Mouse (Mus musculus): ENCODE results near the gene Snx4. TPM values are rescaled to one million over a fixed set of nuclear protein-coding genes. Genes with fewer than 3 reads are reported as not detected.

Gene Snx4
- polyA plus RNA-seq, 1 experiment from 2014 or later = 80.6 TPM

DNA sequence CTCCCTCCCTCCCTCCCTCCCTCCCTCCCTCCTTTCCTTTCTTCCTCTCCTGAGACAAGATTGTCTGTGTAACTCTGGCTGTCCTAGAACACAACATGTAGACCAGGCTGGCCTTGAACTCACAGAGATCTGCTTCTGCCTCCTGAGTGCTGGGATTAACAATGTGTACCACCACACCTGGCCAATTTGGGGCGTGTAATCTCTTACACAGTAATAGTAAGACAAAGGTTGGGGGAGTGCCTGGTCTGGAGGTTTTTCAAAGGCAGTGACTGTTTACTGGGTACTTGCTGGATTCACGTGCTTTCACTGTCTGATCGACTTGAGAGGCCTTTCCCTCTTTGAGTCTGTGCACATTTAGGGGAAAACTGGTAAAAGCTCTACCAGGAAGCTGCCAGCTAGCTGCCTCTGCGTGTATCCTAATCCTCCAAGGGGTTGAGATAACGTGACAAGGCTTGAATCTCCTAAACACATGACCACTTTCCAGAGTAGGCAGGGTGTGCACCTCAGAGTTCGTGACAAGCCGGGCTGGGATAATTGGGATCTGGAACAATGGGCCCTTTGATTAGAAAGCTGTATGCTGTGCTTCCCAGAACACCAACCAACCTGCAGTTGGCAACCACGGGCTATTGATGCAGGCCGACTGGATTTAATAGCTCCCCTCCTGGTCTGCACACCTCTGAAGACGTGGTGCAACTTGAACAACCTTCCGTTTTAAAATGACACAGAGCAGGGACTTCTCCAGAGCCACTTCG, 74.6 kb downstream of the Snx4 start:
- no peak overlapping the region for H3K27ac ChIP-seq (replicated peaks)
- no peaks in the 10 kb centered on the region for H3K9me3 ChIP-seq (replicated peaks)
- no peak overlapping the region for H3K9ac ChIP-seq (replicated peaks)
- H3K4me3 ChIP-seq (replicated peaks) = no peak overlapping the region
- H3K4me2 ChIP-seq = no peak overlapping the region
- WGBS = 47% methylated on average over 12 of the region's 12 CpGs
- no peaks in the 10 kb centered on the region for H3K4me1 ChIP-seq
- H3K36me3 ChIP-seq = no peaks in the 10 kb centered on the region
- no peak for ATAC-seq (ENCODE audit: low FRiP score)
- H3K27me3 ChIP-seq (replicated peaks) = no peaks in the 10 kb centered on the region

DNA sequence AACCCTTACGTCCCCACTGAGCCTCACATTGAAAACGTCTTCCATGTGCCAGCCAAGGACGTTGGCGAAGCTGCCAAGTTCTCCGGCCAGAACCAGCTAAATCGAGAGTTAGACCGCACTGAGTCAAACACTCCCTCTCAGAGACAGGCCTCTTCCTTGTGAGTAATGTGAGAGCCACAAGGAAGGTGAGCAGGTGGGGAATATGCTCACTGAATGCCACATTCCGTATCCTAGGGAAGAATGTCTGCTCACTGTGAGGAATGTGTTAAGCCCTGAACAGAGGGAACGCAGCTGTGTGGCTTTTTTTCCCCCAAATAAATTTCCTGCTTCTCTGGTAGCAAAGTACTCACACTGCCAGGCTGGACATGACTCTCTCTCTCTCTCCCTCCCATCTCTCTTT, 75.3 kb downstream of the Snx4 start:
- no peak overlapping the region for H3K4me3 ChIP-seq (replicated peaks)
- H3K36me3 ChIP-seq = no peaks in the 10 kb centered on the region
- H3K27ac ChIP-seq (replicated peaks) = no peak overlapping the region
- ATAC-seq (ENCODE audit: low FRiP score) = no peak
- no peaks in the 10 kb centered on the region for H3K4me1 ChIP-seq
- no peaks in the 10 kb centered on the region for H3K27me3 ChIP-seq (replicated peaks)
- no peak overlapping the region for H3K9ac ChIP-seq (replicated peaks)
- H3K9me3 ChIP-seq (replicated peaks) = no peaks in the 10 kb centered on the region
- 72% methylated on average over 9 of the region's 9 CpGs for WGBS
- H3K4me2 ChIP-seq = no peak overlapping the region

DNA sequence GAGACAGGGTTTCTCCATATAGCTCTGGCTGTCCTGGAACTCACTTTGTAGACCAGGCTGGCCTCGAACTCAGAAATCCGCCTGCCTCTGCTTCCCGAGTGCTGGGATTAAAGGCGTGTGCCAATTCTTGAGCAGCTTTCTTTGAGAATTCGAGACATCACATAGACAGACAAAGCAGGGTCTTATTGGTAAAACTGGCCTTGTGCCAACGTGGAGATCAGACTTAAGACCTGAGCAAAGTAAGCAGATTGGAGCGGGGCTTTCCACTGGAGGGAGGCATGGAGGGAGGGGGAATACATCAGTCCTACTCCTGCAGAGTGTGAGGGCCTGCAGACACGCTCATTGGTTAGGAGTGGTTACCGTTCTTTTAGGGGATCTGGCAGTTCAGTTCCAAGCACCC, 75.9 kb downstream of the Snx4 start:
- Histone ChIP-seq H3K4me1 (no peaks in the 10 kb centered on the region), H3K9me3 (replicated peaks) (no peaks in the 10 kb centered on the region), H3K9ac (replicated peaks) (no peak overlapping the region), H3K27ac (replicated peaks) (no peak overlapping the region), H3K4me2 (no peak overlapping the region), H3K36me3 (no peaks in the 10 kb centered on the region), H3K4me3 (replicated peaks) (no peak overlapping the region), H3K27me3 (replicated peaks) (no peaks in the 10 kb centered on the region)
- ATAC-seq (ENCODE audit: low FRiP score) = no peak
- WGBS = 78% methylated on average over 9 of the region's 9 CpGs

DNA sequence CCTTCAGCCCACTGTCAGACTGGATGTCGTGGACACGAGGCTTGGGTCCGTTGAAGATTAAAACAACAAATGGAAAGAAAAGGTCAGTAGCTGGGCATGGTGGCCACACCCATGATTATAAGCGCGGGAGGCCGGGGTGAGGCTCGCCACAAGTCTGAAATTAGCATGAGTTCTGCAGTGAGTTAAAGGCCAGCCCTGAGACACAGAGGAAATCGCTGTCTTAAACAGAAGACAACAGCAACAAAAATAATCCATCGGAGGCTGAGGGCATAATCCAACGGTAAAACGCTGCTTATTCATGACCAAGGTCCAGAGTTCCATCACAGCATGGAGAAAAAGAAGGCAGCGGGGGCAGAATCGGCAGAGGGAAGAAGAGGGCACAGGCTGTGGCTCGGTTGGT, 81.8 kb downstream of the Snx4 start:
- no peak for ATAC-seq (ENCODE audit: low FRiP score)
- H3K9me3 ChIP-seq (replicated peaks) = no peaks in the 10 kb centered on the region
- peaks cover 4% of the 10 kb centered on the region; the same call in 1 of the 2 replicates for H3K4me1 ChIP-seq
- H3K36me3 ChIP-seq = no peaks in the 10 kb centered on the region
- no peak overlapping the region for H3K27ac ChIP-seq (replicated peaks)
- H3K27me3 ChIP-seq (replicated peaks) = no peaks in the 10 kb centered on the region
- no peak overlapping the region for H3K4me2 ChIP-seq
- no peak overlapping the region for H3K9ac ChIP-seq (replicated peaks)
- no peak overlapping the region for H3K4me3 ChIP-seq (replicated peaks)
- WGBS = 89% methylated on average over 14 of the region's 14 CpGs

DNA sequence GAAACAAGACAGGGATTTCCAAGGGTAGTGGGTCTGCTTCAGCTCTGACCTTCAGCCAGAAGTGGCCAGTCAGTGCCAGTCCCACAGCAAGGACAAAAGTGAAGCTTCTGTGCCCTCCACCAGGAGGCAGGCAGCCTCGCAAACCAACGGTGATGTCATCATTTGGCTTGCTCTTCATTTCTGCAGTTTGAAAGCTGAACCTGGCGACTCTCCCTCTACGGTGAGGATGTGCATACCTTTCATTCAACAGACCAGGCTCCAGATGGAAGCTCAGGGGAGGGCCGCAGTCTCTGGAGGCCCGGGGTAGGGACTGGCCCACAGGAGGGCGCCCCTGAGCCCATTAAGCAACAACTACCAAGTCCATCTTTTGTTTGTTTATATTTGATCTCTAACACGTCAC, 85.9 kb downstream of the Snx4 start:
- H3K4me3 ChIP-seq (replicated peaks) = no peak overlapping the region
- H3K9me3 ChIP-seq (replicated peaks) = no peaks in the 10 kb centered on the region
- no peak overlapping the region for H3K9ac ChIP-seq (replicated peaks)
- no peak overlapping the region for H3K27ac ChIP-seq (replicated peaks)
- H3K36me3 ChIP-seq = no peaks in the 10 kb centered on the region
- 16% methylated on average over 8 of the region's 8 CpGs for WGBS
- H3K4me2 ChIP-seq = peak overlapping the region; percentile 35
- no peaks in the 10 kb centered on the region for H3K27me3 ChIP-seq (replicated peaks)
- H3K4me1 ChIP-seq = peaks cover 4% of the 10 kb centered on the region; the same call in 1 of the 2 replicates
- peak; percentile 14; the same call in 1 of the 2 replicates for ATAC-seq (ENCODE audit: low FRiP score)

DNA sequence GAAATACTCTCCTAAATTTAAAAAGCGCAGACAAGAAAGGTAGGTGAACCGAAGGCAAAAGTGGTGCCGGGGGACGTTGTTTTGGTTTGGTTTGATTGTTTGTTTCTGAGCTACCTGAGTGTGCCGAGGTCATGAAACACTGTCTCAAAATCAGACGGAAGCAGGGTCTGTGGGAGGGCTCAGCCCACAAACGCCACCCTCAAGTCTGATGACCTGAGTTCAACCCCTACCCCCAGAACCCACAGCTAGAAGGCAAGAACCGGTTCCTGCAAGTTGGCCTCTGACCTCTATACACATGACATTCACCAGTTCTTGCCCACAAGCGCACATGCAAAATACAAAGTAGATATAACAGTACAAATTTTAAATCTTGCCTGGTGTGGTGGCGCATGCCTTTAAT, 86.4 kb downstream of the Snx4 start:
- no peak for ATAC-seq (ENCODE audit: low FRiP score)
- Histone ChIP-seq H3K4me3 (replicated peaks) (no peak overlapping the region), H3K9me3 (replicated peaks) (no peaks in the 10 kb centered on the region), H3K27ac (replicated peaks) (no peak overlapping the region), H3K4me2 (peak overlapping the region; percentile 35; the same call in 1 of the 2 replicates), H3K4me1 (peaks cover 4% of the 10 kb centered on the region; the same call in 1 of the 2 replicates), H3K36me3 (no peaks in the 10 kb centered on the region), H3K27me3 (replicated peaks) (no peaks in the 10 kb centered on the region), H3K9ac (replicated peaks) (no peak overlapping the region)
- WGBS = 84% methylated on average over 10 of the region's 10 CpGs

DNA sequence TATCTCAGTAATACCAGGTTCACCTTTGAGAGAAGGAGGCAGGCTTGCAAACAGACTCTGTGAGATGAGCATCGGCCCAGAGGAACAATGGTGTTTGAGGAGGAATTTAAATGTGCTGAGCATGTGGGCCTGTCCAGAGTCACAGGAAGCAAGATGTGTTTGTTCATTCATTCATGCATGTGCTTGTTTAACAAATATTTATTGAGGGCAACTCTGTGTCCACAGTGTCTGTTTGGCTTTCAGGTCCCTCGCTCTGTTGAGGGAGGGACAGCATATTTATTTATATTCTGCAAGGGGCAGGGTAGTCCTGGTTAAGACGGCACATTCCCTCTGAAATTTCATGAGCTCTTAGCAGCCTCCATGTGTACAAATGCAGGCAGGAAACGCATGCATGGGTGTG, 87.2 kb downstream of the Snx4 start:
- ATAC-seq (ENCODE audit: low FRiP score) = no peak
- 65% methylated on average over 4 of the region's 4 CpGs for WGBS
- peaks cover 4% of the 10 kb centered on the region; the same call in 1 of the 2 replicates for H3K4me1 ChIP-seq

DNA sequence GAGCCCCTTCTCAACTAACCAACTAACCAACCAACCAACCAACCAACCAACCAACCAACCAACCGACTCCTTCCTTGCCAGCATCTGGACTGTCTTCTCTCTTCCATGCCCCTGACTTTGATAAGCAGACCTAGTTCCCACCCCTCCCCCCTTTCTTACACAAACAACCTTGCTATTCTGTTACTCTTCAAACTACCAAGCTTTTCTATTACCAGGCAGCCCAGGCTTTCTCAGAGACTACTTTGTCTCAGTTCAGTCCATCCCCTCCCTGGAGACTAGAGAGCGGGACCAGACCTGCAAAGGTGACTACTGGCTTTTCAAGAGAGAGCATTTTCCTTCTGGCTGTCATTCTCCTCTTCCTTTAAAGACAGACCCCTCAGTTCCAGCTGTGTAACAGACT, 88.2 kb downstream of the Snx4 start:
- Histone ChIP-seq H3K4me2 (no peak overlapping the region), H3K36me3 (no peaks in the 10 kb centered on the region), H3K4me1 (peaks cover 13% of the 10 kb centered on the region), H3K9ac (replicated peaks) (no peak overlapping the region), H3K9me3 (replicated peaks) (no peaks in the 10 kb centered on the region), H3K4me3 (replicated peaks) (no peak overlapping the region), H3K27me3 (replicated peaks) (no peaks in the 10 kb centered on the region), H3K27ac (replicated peaks) (no peak overlapping the region)
- 86% methylated on average over 2 of the region's 2 CpGs for WGBS
- ATAC-seq (ENCODE audit: low FRiP score) = no peak

More for the DNA sequence above, 87.2 kb downstream of the Snx4 start:
- Histone ChIP-seq H3K4me3 (replicated peaks) (no peak overlapping the region), H3K27ac (replicated peaks) (no peak overlapping the region), H3K27me3 (replicated peaks) (no peaks in the 10 kb centered on the region), H3K9ac (replicated peaks) (no peak overlapping the region), H3K9me3 (replicated peaks) (no peaks in the 10 kb centered on the region), H3K4me2 (no peak overlapping the region), H3K36me3 (no peaks in the 10 kb centered on the region)

DNA sequence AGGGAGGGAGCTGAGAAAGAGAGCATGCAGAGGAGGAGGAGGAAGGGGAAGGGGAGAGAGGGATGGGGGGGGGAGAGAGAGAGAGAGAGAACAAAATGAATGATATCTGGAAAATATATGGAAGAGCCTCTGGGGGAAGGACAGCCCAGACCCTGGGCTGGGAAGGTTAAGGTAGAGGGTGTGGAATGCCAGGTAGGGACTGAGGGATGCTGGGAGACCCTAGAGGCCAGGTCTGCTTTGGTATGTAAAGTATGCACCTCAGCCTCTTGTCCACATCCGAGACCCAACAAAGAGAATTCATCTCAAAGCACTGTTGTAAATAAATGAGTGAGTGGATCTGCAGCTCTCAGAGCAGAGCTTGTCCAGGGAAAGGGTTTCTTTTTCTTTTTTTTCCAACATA, 91.1 kb downstream of the Snx4 start:
- Histone ChIP-seq H3K9ac (replicated peaks) (no peak overlapping the region), H3K27ac (replicated peaks) (no peak overlapping the region), H3K9me3 (replicated peaks) (no peaks in the 10 kb centered on the region), H3K4me1 (peaks cover 17% of the 10 kb centered on the region), H3K36me3 (no peaks in the 10 kb centered on the region), H3K4me3 (replicated peaks) (no peak overlapping the region), H3K4me2 (no peak overlapping the region), H3K27me3 (replicated peaks) (no peaks in the 10 kb centered on the region)
- WGBS = 42% methylated on average over 1 of the region's 1 CpGs
- no peak for ATAC-seq (ENCODE audit: low FRiP score)

DNA sequence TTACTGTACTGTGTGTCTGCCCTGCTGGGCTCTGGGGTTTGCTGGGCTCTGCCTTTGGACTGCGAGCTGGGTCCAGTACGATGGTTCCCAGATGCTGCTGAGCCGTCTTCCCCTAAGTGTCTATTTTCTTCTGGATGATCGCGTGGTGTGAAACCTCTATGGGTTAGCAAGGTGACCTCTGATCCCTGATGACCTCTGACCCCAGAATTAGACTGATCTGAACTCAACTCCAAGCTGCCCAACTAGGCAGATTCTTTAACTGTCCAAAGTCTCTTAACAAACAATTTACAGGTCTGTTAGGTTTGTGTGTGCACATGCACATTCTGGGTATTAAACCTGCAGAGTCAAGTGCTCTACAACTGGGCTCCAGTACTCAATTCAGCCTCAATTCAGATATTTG, 91.9 kb downstream of the Snx4 start:
- Histone ChIP-seq H3K9me3 (replicated peaks) (no peaks in the 10 kb centered on the region), H3K4me3 (replicated peaks) (no peak overlapping the region), H3K4me2 (no peak overlapping the region), H3K27ac (replicated peaks) (no peak overlapping the region), H3K4me1 (peaks cover 16% of the 10 kb centered on the region), H3K27me3 (replicated peaks) (no peaks in the 10 kb centered on the region), H3K36me3 (no peaks in the 10 kb centered on the region), H3K9ac (replicated peaks) (no peak overlapping the region)
- 78% methylated on average over 5 of the region's 5 CpGs for WGBS
- ATAC-seq (ENCODE audit: low FRiP score) = no peak

DNA sequence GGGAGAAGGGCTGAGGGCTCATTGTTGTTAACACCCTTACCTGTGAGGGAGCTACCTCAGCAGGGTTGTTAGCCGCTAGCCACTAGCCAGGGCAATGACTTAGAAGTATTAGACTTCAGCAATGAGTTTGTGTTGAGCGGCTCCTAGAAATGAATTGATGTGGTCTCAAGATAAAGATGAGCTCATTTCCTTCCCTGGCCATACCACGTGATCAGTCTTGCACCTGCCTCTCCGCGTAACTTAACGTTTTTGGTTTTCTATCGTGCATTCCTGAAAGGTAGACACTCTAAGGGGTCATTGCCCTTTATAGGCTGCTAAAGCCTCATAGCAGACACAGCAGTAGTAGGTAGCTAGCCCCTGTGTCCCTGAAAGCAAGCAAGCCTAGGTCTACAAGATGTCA, 92.4 kb downstream of the Snx4 start:
- H3K9ac ChIP-seq (replicated peaks) = no peak overlapping the region

DNA sequence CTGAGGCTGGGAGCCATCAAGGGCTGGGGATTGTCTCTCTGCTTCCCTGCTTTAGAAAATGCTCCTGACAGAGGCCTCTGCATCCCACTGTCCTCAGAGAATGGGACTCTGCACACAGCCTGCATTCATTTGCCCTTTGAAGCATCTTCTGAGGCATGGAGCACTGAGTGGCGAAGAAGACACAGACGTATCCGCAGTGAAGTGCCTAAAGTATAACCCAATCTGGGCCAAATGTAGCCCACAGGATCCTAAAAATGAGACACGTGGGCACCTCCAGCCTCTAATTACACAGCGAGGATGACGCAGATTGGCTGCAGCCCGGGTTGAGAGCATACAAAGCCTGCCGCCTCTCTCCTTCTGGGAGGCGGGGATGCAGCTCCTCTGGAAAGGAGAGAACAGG, 93.1 kb downstream of the Snx4 start:
- Histone ChIP-seq H3K4me1 (peaks cover 16% of the 10 kb centered on the region), H3K9ac (replicated peaks) (no peak overlapping the region), H3K4me3 (replicated peaks) (no peak overlapping the region), H3K27ac (replicated peaks) (peak overlapping the region; percentile 60), H3K9me3 (replicated peaks) (no peaks in the 10 kb centered on the region), H3K27me3 (replicated peaks) (no peaks in the 10 kb centered on the region), H3K4me2 (peak overlapping the region; percentile 4; the same call in 1 of the 2 replicates), H3K36me3 (no peaks in the 10 kb centered on the region)
- 36% methylated on average over 9 of the region's 9 CpGs for WGBS
- peak; percentile 77 for ATAC-seq (ENCODE audit: low FRiP score)

More for the DNA sequence above, 92.4 kb downstream of the Snx4 start:
- no peak for ATAC-seq (ENCODE audit: low FRiP score)
- Histone ChIP-seq H3K4me2 (no peak overlapping the region), H3K4me3 (replicated peaks) (no peak overlapping the region), H3K36me3 (no peaks in the 10 kb centered on the region), H3K4me1 (peaks cover 16% of the 10 kb centered on the region), H3K27ac (replicated peaks) (peak overlapping the region; percentile 60; the same call in 1 of the 2 replicates), H3K9me3 (replicated peaks) (no peaks in the 10 kb centered on the region), H3K27me3 (replicated peaks) (no peaks in the 10 kb centered on the region)
- 89% methylated on average over 7 of the region's 7 CpGs for WGBS

Measured in neural tube, embryonic 15.5 days (tissue).